Mouse (Mus musculus) liver, adult 2 months (tissue): Measurements from ENCODE around the gene Ndufb8. TPM values are rescaled to one million over a fixed set of nuclear protein-coding genes. Genes with fewer than 3 reads are reported as not detected.

Experiments
- DNase-seq: peaks from one replicate; pipeline ENCODE4 v3.0.0-alpha.2; 2011; ENCODE audit warnings: low read depth, low spot score; ENCODE audit errors: extremely low read depth
- H3K27ac ChIP-seq: fragments of 200-500 bp; replicated peaks from 2 replicates; pipeline ENCODE4 v1.5.1; 2012; ENCODE audit warnings: low read depth, mild to moderate bottlenecking, control low read depth, inconsistent platforms, low read length; ENCODE audit not compliant: insufficient read depth
- H3K27me3 ChIP-seq: fragments of 200-500 bp; 2 replicates; pipeline ENCODE4 v1.6.1; 2012; ENCODE audit warnings: mild to moderate bottlenecking, moderate library complexity, low read length, inconsistent platforms; ENCODE audit not compliant: control insufficient read depth, insufficient read depth
- H3K36me3 ChIP-seq: fragments of 200-500 bp; 2 replicates; pipeline ENCODE4 v1.6.1; 2012; ENCODE audit warnings: low read length, inconsistent platforms; ENCODE audit not compliant: control insufficient read depth, insufficient read depth
- H3K4me1 ChIP-seq: fragments of 200-500 bp; 2 replicates; pipeline ENCODE4 v1.6.1; 2011; ENCODE audit warnings: low read length; ENCODE audit not compliant: control insufficient read depth, insufficient read depth
- H3K4me3 ChIP-seq: fragments of 200-500 bp; 2 replicates; pipeline ENCODE4 v1.5.1; 2011; ENCODE audit warnings: low read depth, mild to moderate bottlenecking, control low read depth, low read length, moderate library complexity; ENCODE audit not compliant: insufficient read depth
- H3K79me2 ChIP-seq: fragments of 200-500 bp; 2 replicates; pipeline ENCODE4 v1.6.1; 2012; ENCODE audit warnings: inconsistent platforms, mild to moderate bottlenecking, low read length, moderate library complexity; ENCODE audit not compliant: control insufficient read depth, insufficient read depth
- H3K9ac ChIP-seq: fragments of 200-500 bp; 2 replicates; pipeline ENCODE4 v1.6.1; 2012; ENCODE audit warnings: low read depth, mild to moderate bottlenecking, control low read depth, inconsistent platforms, low read length
- CTCF ChIP-seq: fragments of 200-500 bp; IDR thresholded peaks from 2 replicates; pipeline ENCODE4 v1.5.1; 2011; ENCODE audit warnings: low read depth, low read length, control low read depth
- POLR2A ChIP-seq: fragments of 200-500 bp; IDR thresholded peaks from 2 replicates; pipeline ENCODE4 v1.6.1; 2011; ENCODE audit warnings: low read length, control low read depth; ENCODE audit not compliant: insufficient read depth; ENCODE audit errors: extremely low read depth
- WGBS: fragments of 180-500 bp; shearing (Covaris S2); methylation state at CpG from one replicate; pipeline ENCODE4 v1.1.7; 2018; 5-methylcytosine and 5-hydroxymethylcytosine counted together
- polyA plus RNA-seq: library from polyadenylated mRNA; depleted of rRNA; stranded (reverse); fragments of >200 nt; gene quantifications from 2 replicates; pipeline ENCODE4 v1.2.3, GENCODE M21; 2012
- total RNA-seq: library from RNA; depleted of rRNA; stranded (reverse); fragments of >200 nt; gene quantifications from 2 replicates; pipeline ENCODE4 v1.2.3, GENCODE M21; 2014

Gene Ndufb8
- total and polyA plus RNA-seq, 2 experiments: 394 to 570 TPM

- Histone ChIP-seq H3K79me2 (no peaks in the 10 kb centered on the region), H3K4me1 (no peaks in the 10 kb centered on the region), H3K36me3 (peaks cover 14% of the 10 kb centered on the region), H3K27ac (no peak overlapping the region), H3K4me3 (no peak overlapping the region), H3K9ac (no peak overlapping the region), H3K27me3 (no peaks in the 10 kb centered on the region)
- TF ChIP-seq CTCF: no peak
- no peak for TF ChIP-seq POLR2A
- DNase-seq: no peak
- WGBS: 93% methylated on average over 6 of the region's 6 CpGs
These were observed 25.2 kb downstream of the Ndufb8 start for GRCm38 (mm10) chr19:44530018-44530417.

- no peak overlapping the region for H3K27ac ChIP-seq
- H3K79me2 ChIP-seq: no peaks in the 10 kb centered on the region
- 73% methylated on average over 9 of the region's 9 CpGs for WGBS
- peaks cover 7% of the 10 kb centered on the region for H3K36me3 ChIP-seq
- TF ChIP-seq CTCF (no peak), POLR2A (no peak)
- H3K4me3 ChIP-seq: no peak overlapping the region
- no peaks in the 10 kb centered on the region for H3K4me1 ChIP-seq
- no peaks in the 10 kb centered on the region for H3K27me3 ChIP-seq
- no peak for DNase-seq
- H3K9ac ChIP-seq: no peak overlapping the region
These were observed 29.6 kb downstream of the Ndufb8 start for GRCm38 (mm10) chr19:44525551-44526205.

- H3K27me3 ChIP-seq: no peaks in the 10 kb centered on the region; the same call in 1 of the 2 replicates
- H3K9ac ChIP-seq: no peak overlapping the region
- H3K4me1 ChIP-seq: no peaks in the 10 kb centered on the region
- DNase-seq: peak; percentile 10
- H3K4me3 ChIP-seq: no peak overlapping the region
- peak; percentile 39 for TF ChIP-seq CTCF
- no peak for TF ChIP-seq POLR2A
- no peaks in the 10 kb centered on the region for H3K79me2 ChIP-seq
- 69% methylated on average over 7 of the region's 7 CpGs for WGBS
- H3K36me3 ChIP-seq: no peaks in the 10 kb centered on the region; the same call in 1 of the 2 replicates
- no peak overlapping the region for H3K27ac ChIP-seq
These were observed 36.1 kb downstream of the Ndufb8 start for GRCm38 (mm10) chr19:44519152-44519551.

- H3K27ac ChIP-seq: no peak overlapping the region
- H3K9ac ChIP-seq: no peak overlapping the region
- H3K4me1 ChIP-seq: no peaks in the 10 kb centered on the region
- no peaks in the 10 kb centered on the region for H3K79me2 ChIP-seq
- H3K27me3 ChIP-seq: no peaks in the 10 kb centered on the region; the same call in 1 of the 2 replicates
- TF ChIP-seq POLR2A (no peak), CTCF (no peak)
- no peak for DNase-seq
- WGBS: 90% methylated on average over 12 of the region's 12 CpGs
- no peaks in the 10 kb centered on the region; the same call in 1 of the 2 replicates for H3K36me3 ChIP-seq
- no peak overlapping the region for H3K4me3 ChIP-seq
These were observed 37.1 kb downstream of the Ndufb8 start for GRCm38 (mm10) chr19:44517996-44518768.

GRCm38 (mm10) chr19:44515769-44516168, 39.5 kb downstream of the Ndufb8 start:
- DNase-seq: no peak
- TF ChIP-seq CTCF (no peak), POLR2A (no peak)
- H3K4me3 ChIP-seq: no peak overlapping the region
- H3K4me1 ChIP-seq: no peaks in the 10 kb centered on the region
- H3K79me2 ChIP-seq: no peaks in the 10 kb centered on the region
- no peaks in the 10 kb centered on the region; the same call in 1 of the 2 replicates for H3K36me3 ChIP-seq
- H3K27me3 ChIP-seq: peaks cover 8% of the 10 kb centered on the region
- no peak overlapping the region for H3K9ac ChIP-seq
- no peak overlapping the region for H3K27ac ChIP-seq
- 71% methylated on average over 6 of the region's 6 CpGs for WGBS
